Mouse (Mus musculus) T-helper 17 cell (primary cell): ENCODE measurements at regions not wholly inside any gene's neighbourhood (a gene's known extent, or its start where the extent isn't known, plus 50 kb on each side); places are given as distances from the start of the nearest gene placed in this dataset.

Experiments
- in situ Hi-C, 2 experiments: fragments of 300-600 bp; cut with MboI, MseI; formaldehyde crosslinking; loops; 1 replicate in 1 of 2; 2 replicates in 1 of 2; pipeline ENCODE4 v1.15.1; 2025; ENCODE audit warnings: high pct_unique_total_duplicates in 2 of 2

DNA sequence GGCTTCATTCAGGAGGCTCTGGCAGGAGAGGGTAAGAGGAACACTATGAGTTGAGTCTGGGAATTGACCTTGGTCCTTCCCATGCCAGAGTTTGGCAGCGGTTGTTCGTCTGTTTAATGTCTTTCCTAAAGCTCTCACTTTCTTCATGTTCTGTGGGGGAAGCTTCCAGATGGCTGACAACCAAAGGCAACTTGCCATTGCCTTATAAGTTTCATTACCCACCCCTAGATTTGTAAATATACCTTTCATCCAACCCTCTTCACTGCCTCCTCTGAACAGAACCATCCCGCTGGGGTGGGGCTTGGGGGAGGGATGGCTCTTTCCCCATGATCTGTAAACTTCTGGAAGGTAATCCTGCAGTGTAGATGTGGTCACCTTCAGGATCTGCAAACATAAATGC, 109.7 kb upstream of the Tmc3 start:
- in situ Hi-C loops = no loop called here

DNA sequence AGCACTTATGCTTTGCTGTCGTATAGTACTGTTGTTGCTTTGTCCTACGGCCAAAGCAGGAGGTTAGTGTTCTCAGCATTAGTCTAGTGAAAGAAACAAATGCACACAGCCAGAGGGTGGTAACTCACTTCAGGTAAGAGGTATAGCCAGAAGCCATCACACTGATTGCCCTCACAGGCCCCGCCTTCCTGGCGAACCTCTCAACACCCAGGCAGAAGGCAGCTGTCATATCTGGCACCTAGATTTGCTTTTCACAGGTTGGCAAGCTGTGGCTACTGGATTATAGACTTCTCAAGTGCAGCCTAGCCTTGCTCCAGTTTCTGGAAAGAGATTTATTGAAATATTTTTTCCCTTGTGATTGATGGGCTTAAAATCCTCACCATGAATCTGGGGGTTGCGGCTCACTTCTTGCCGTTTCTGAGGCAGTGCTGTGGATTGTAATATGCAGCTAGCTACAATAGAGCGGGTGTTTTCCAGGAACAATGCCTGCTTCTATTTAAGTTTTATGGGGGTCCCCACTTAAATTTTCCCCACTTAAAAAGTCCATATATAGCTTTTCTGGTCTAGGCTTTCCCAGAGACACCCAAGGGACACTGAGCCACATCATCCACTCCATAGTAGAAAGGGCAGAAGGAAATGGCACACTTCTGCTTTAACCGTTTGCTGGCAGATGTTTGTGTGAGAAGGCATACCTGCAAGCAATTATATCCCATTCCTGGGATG, 109.1 kb upstream of the Tmc3 start:
- in situ Hi-C loops = no loop called here

GRCm38 (mm10) chr7:83476161-83476495, 108.6 kb upstream of the Tmc3 start:
- in situ Hi-C loops = no loop called here

GRCm38 (mm10) chr7:83476861-83477260, 107.9 kb upstream of the Tmc3 start:
- in situ Hi-C loops = no loop called here

- in situ Hi-C loops = no loop called here
Measured at GRCm38 (mm10) chr7:83477661-83478121, 107.0 kb upstream of the Tmc3 start.

- in situ Hi-C loops = no loop called here
Measured at GRCm38 (mm10) chr7:83481655-83482054, 103.1 kb upstream of the Tmc3 start.

- in situ Hi-C loops = no loop called here
Measured at GRCm38 (mm10) chr7:83482254-83482653, 102.5 kb upstream of the Tmc3 start.

DNA sequence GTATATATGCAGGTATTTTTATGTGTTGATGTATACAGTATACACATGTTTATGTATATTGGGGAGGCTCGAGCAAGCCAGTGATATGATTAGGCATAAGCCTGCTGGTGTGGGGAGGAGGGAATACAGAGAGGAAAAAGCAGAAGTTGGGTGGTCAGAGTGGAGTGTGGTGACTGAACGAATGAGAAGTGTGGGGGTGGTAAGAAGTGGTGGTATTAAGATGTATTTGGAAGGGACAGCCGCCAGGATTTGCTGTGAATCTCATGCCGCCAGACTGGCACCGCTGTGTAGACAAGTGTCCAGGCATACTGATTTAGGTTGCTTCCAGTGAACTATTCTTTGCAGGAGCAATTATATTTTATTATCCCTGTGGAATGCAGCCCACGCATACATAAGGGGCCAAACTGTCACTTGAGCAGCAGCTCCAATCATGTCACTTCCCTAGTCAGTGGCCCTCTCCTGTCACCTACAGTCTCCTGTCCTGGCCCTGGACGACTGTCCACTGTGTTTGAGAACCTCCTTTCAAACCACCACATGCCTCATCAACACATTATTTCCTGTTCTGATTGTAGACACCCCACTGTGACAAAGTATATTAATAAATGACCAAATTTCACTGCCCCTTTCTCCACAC, 101.9 kb upstream of the Tmc3 start:
- in situ Hi-C loops = no loop called here

DNA sequence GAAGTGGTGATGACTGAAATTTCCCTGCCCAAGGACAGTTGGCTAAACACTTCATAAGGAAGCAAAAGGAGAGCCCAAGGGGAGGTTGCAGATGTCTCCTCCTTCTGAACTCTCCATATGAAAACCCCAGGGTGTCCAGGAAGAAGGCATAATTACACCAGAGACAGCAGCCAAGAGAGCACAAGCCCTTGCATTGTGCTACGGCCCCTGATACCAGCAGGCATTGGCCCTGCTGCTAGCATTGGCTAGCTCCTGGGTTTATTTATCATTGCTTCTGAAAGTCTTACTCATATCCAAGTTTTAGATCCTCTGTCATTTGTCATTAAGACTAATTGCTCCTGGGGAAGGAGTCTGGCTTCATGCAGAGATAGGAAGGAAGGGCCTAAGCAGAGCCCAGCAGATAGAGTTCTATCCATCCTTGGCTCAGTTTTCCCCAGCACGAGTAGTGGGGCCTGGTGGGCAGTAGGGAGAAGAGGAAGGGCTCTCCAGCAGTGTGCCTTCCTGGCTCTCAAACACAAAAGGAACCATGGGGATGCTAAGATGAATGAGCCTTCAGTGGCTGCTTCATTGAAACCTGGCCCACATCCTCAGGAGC, 98.5 kb upstream of the Tmc3 start:
- in situ Hi-C loops = no loop called here

- in situ Hi-C loops = no loop called here
Measured at GRCm38 (mm10) chr7:83489790-83490189, 94.9 kb upstream of the Tmc3 start.

DNA sequence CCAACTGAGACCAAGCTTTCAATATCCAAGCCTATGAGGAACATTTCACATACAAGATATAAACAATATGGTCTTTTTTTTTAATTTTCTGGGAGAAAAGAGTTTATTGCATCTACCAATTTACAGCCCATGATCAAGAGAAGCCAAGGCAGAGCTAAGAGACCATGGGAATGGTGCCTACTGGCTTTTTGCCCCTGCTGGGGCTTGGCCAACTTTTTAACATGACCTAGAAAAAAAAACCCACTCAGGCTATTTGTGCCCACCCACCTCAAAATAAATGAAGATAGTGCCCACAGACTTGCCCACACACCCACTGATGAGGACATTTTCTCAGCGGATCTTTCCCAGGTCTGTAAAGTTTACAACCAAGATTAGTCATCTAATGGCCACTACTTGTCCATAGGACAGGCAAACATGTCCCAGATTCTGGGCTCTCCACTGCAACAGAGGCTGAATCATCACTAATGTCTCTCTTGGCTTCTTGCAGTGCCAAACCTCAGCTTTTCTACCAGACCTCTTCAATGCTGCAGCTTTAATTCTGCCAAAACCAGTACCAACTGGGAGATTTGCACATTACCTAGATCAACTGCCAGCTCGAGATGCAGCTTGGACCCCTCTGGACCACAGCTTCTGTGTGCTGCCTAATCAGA, 79.6 kb upstream of the Tmc3 start:
- in situ Hi-C loops = no loop called here

GRCm38 (mm10) chr7:83516295-83516694, 68.4 kb upstream of the Tmc3 start:
- in situ Hi-C loops = no loop called here

- in situ Hi-C loops = no loop called here
Measured at GRCm38 (mm10) chr7:83521511-83521910, 63.2 kb upstream of the Tmc3 start.
